Mouse (Mus musculus) A20 (cell line): ENCODE data around the gene Jph2.

Experiments
- DNase-seq: peaks from one replicate; pipeline ENCODE4 v3.0.0-alpha.2; 2011; ENCODE audit warnings: low read depth, low spot score

The Jph2 gene

DNA sequence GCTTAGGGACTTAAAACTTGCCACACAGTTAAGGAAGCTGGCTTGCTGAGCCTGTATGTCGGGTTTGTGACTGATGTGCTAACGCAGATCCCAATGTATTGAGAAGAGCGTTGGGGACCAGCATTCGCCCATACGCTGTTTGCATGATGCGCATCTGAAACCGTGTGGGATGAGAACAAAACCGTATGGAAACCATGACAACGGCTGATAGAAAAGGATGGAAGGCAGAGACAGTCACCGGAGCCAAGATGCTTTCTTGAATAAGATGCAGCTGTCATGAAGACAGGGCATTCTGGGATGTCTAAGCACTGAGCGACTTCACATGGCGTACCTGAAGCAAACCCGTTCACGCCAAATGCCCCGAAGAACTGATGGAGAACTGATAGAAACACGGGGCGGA is 88.4 kb downstream of the Jph2 start:
- DNase-seq, result no peak

GRCm38 (mm10) chr2:163303037-163303436 is 94.8 kb downstream of the Jph2 start:
- DNase-seq, result no peak

DNA sequence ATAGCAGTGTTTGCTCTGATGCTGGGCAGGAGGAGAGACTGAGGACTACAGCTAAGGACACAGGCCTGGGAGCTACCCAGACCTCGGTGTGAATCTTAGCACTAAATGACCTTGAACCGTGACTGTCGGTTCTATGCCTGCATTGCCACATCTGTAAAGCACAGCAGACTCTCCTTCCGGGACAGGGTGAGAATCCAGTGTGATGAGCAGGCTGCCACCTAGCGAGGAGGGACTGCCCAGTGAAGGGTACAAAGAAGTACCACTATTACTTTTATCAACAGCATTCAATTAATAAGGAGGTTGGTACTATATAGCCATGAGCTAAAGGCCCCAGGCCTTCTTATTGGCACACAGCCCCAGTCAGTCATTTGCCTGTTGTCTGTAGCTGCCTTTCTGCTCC is 96.2 kb downstream of the Jph2 start:
- DNase-seq, result peak; percentile 47

- no peak for DNase-seq
Observed at GRCm38 (mm10) chr2:163300069-163301060, 97.4 kb downstream of the Jph2 start.

DNA sequence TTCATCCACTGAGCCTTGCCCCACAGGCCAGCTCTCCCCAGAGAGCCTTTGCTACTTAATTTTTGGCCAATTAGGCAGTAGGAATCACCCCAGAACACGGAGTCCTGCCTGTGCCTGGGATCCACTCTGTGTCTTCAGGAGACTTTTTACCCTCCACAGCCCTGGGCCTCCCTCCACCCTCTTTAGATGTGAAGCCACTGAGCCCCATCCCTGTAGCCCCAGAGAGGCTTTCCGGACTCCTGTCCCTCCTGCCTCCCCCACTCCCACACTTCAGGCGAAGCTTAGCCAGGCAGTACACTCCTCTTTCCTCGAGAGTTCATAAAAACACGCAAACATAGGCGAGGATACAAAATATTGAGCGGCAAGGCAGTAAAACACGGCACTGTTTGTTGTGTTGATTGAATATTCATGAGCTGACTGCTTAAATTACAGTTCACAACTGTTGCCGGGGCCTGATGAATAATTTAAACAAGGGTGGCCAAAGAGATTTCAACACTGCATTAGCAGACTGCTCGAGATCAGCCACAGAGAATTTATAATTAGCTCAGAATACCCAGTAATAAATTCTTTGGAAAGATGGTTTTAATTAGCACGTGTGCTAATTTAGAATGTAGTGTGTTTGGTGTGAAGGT is 100.7 kb downstream of the Jph2 start:
- DNase-seq, result no peak

- no peak for DNase-seq
Observed at GRCm38 (mm10) chr2:163288881-163289379, 108.9 kb downstream of the Jph2 start.
